Mouse (Mus musculus) stomach, adult 2 months (tissue): ENCODE data around the gene Hist2h2be. TPM values are rescaled to one million over a fixed set of nuclear protein-coding genes. Genes with fewer than 3 reads are reported as not detected.

Experiments
- polyA plus RNA-seq: library from polyadenylated mRNA; depleted of rRNA; stranded (reverse); fragments of >200 nt; gene quantifications from 2 replicates; pipeline ENCODE4 v1.2.3, GENCODE M21; 2012; rRNA removed

Gene Hist2h2be
- polyA plus RNA-seq, 1 experiment: 1.5 TPM

Other genes starting within 250 kb of the Hist2h2be start
- 21.5 and 24.7 TPM in 2 replicates for gene Plekho1, start 225.1 kb upstream of the Hist2h2be start, polyA plus RNA-seq
- gene Vps45, start 162.7 kb upstream of the Hist2h2be start, polyA plus RNA-seq: 1.4 and 1.6 TPM in 2 replicates
- 6.0 and 7.2 TPM in 2 replicates for gene Otud7b, start 116.6 kb upstream of the Hist2h2be start, polyA plus RNA-seq
- gene Mtmr11, start 59.1 kb upstream of the Hist2h2be start, polyA plus RNA-seq: 4.0 and 4.3 TPM in 2 replicates
- gene Sf3b4, start 48.8 kb upstream of the Hist2h2be start, polyA plus RNA-seq: 55.2 and 66.1 TPM in 2 replicates
- 0.65 and 0.73 TPM in 2 replicates for gene Sv2a, start 40.0 kb upstream of the Hist2h2be start, polyA plus RNA-seq
- gene Bola1, start 1.4 kb upstream of the Hist2h2be start, polyA plus RNA-seq: 30.5 and 48.9 TPM in 2 replicates
- 3.7 TPM in 1 of 2 replicates, not detected in the other for gene Hist2h2ab, start 1.3 kb upstream of the Hist2h2be start, polyA plus RNA-seq
- gene Hist2h2ac, start 239 bp upstream of the Hist2h2be start, polyA plus RNA-seq: 3.6 and 7.2 TPM in 2 replicates
- gene Hist2h3c2, start 18.0 kb downstream of the Hist2h2be start, polyA plus RNA-seq: 39.6 and 62.7 TPM in 2 replicates
- 125 and 141 TPM in 2 replicates for gene Hist2h2aa2, start 19.2 kb downstream of the Hist2h2be start, polyA plus RNA-seq
- 236 and 409 TPM in 2 replicates for gene Hist2h2aa1, start 24.4 kb downstream of the Hist2h2be start, polyA plus RNA-seq
- gene Hist2h3c1, start 25.6 kb downstream of the Hist2h2be start, polyA plus RNA-seq: not detected in 2 replicates
- gene Hist2h4, start 42.2 kb downstream of the Hist2h2be start, polyA plus RNA-seq: 1.9 and 2.1 TPM in 2 replicates
- 34.2 and 45.6 TPM in 2 replicates for gene Hist2h3b, start 47.5 kb downstream of the Hist2h2be start, polyA plus RNA-seq
- gene Hist2h2bb, start 48.6 kb downstream of the Hist2h2be start, polyA plus RNA-seq: 0.85 and 1.3 TPM in 2 replicates
- 0.29 and 0.46 TPM in 2 replicates for gene Fcgr1, start 72.8 kb downstream of the Hist2h2be start, polyA plus RNA-seq
- 0.11 and 0.22 TPM in 2 replicates for gene BC107364, start 231.2 kb downstream of the Hist2h2be start, polyA plus RNA-seq